Mouse (Mus musculus) thymus, postnatal 14 days (tissue): Measurements from ENCODE around the gene Etnk2.

ENCODE experiments used
- DNase-seq: peaks from one replicate; pipeline ENCODE4 v3.0.0; 2021

The Etnk2 gene

GRCm38 (mm10) chr1:133418164-133418800 lies 54.9 kb downstream of the Etnk2 start:
- DNase-seq, result no peak

GRCm38 (mm10) chr1:133419178-133419834 lies 55.9 kb downstream of the Etnk2 start:
- no peak for DNase-seq

GRCm38 (mm10) chr1:133420491-133420890 lies 57.1 kb downstream of the Etnk2 start:
- no peak for DNase-seq

DNA sequence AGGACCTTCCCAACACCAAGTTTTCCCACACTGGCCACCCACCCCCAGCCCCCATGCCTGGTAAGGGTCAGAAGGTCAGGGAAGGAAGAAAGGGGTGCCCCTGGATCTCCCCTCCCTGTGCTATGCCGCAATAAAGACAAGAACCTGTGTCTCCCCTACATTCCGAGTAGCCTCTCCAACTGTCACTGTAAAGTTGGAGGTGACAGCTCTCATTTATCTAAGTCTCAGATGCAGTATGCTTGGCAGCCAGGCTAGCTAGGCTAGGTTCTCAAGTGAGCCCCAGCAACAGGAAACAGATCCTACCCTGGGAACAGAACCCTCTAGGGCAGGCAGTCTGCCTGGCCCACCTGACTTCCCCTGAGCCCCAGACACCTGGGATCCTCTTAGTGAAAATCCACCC lies 57.7 kb downstream of the Etnk2 start:
- DNase-seq, result peak; percentile 39

DNA sequence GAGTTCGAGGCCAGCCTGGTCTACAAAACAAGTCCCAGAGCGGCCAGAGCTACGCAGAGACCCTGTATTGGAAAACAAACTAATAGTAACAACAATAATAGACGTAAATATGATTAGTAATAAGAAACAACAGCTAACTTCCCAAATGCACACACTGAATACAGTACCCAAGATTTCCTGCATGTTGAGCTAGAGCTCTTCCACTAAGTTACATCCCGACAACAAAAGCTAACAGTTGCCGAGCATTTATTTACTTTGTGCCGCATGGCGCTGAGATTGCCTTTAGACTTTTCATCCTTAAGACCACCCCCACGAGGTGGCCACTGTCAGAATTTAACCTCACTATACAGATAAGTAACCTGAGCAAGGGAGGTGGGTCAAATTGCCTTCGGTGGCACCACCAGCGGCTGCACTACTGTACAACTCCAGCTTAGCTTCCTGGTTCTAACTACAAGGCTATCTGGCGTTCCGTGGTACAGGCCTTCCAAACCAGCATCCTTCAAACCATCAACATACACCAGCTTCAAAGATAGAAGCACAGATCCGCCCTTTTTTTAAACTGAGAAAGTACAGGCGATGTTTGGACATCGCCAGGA lies 58.7 kb downstream of the Etnk2 start:
- DNase-seq, result no peak

DNA sequence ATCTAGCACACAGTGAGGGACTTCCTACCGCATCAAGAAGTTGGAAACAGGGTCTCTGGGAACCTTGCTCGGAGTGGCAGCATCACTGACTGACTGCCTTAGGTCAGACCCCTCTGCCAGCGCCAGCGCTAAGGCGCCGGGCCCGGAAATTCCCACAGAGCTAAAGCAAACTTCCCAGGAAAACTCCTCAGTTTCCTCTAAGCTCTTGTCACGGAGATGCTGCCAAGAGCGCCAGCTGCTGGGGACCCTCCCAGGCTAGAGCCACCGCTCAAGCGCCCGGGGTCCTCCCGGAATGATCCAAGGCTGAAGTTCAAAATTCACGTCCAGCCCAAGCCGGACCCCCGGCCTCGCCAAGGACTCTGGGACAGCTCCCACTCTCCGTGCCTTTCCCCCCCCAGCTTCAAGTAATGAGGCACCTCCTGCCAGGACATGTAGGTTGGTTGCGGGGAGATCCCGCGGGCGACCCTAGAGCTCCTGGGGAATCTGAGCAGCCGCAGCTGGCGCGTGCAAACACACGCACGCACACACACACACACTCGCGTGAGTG lies 59.3 kb downstream of the Etnk2 start:
- DNase-seq, result no peak

GRCm38 (mm10) chr1:133423166-133423542 lies 59.8 kb downstream of the Etnk2 start:
- DNase-seq, result no peak

DNA sequence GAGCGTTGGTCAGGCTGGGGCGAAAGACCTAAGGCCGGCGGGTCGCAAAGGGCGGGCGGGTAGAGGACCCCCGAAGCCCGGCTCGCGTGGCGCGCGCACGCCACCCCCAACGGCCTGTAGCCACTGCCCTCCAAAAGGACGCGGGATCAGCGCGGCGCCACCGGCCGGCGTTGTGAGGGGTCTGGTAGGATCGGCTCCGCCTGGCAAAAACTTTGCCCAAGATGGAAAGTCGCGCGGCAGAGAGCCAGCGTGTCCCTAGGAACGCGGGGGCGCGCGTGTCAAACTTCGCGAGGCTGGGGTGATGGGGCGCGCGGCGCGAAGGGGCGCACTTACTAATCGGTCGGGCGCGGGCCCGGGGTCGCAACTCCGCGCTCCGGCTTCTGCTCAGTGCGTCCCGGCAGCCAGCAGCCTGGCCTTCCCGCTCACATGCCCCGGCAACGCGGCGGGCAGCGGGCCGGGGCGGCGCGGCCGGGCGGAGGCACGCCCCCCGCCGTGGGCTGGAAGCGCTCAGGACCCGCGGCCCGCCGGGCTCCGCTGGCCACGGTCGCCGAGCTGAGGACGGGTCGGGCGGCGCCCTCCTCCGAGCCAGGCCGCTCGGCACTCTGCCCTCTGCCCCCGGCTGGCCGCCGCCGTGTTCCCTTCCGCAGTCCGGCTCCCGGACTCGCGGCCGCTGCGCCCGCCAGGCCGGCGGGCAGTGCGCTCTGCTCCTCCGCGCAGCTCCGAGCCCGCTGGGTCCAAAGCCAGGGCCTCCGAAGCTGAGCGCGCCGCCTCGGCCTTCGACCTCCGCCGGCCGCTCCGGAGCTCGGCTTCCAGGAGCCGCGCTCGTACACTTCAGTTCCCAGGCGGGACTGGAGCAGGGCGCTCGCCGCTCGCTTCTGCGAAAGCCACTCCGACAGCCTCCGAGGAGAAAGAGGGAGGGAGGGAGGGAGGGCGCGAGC lies 60.4 kb downstream of the Etnk2 start, which contains the start of gene Sox13:
Gene Sox13 (minus strand): TSS at position 835 of the 938 bp plus-strand sequence.
- DNase-seq, result peak; percentile 41

GRCm38 (mm10) chr1:133424547-133425140 lies 61.3 kb downstream of the Etnk2 start:
- no peak for DNase-seq
